Mouse (Mus musculus) spleen, adult 2 months (tissue): ENCODE measurements around the gene Gm8126. TPM values are rescaled to one million over a fixed set of nuclear protein-coding genes. Genes with fewer than 3 reads are reported as not detected.
"Not testable (repeated sequence)": the region's sequence is repeated elsewhere in the genome, so short reads cannot be mapped to it uniquely, and the experiment has no call there.

Source experiments
- DNase-seq, 2 experiments: peaks; one replicate each; pipeline versions ENCODE4 v3.0.0 to v3.0.0-alpha.2; 2012 to 2021; ENCODE audit warnings: low spot score in 2 of 2, low read depth in 1 of 2
- H3K27ac ChIP-seq: fragments of 200-500 bp; 2 replicates; pipeline ENCODE4 v1.5.1; 2012; ENCODE audit warnings: low read length, inconsistent platforms; ENCODE audit not compliant: insufficient read depth
- H3K27me3 ChIP-seq: fragments of 200-500 bp; 2 replicates; pipeline ENCODE4 v1.6.1; 2012; ENCODE audit warnings: mild to moderate bottlenecking, moderate library complexity, low read length, inconsistent platforms; ENCODE audit not compliant: control insufficient read depth, insufficient read depth
- H3K36me3 ChIP-seq: fragments of 200-500 bp; 2 replicates; pipeline ENCODE4 v1.6.1; 2012; ENCODE audit warnings: mild to moderate bottlenecking, low read length, inconsistent platforms; ENCODE audit not compliant: control insufficient read depth, insufficient read depth
- H3K4me1 ChIP-seq: fragments of 200-500 bp; 2 replicates; pipeline ENCODE4 v1.6.1; 2011; ENCODE audit warnings: inconsistent platforms; ENCODE audit not compliant: control insufficient read depth, insufficient read depth, insufficient read length
- H3K4me3 ChIP-seq: fragments of 200-500 bp; 2 replicates; pipeline ENCODE4 v1.5.1; 2011; ENCODE audit warnings: mild to moderate bottlenecking, inconsistent platforms; ENCODE audit not compliant: insufficient read depth, insufficient read length; ENCODE audit errors: extremely low read depth
- WGBS: fragments of 180-500 bp; shearing (Covaris S2); methylation state at CpG from one replicate; pipeline ENCODE4 v1.1.7; 2018; 5-methylcytosine and 5-hydroxymethylcytosine counted together
- polyA plus RNA-seq: library from polyadenylated mRNA; depleted of rRNA; stranded (reverse); fragments of >200 nt; gene quantifications from 2 replicates; pipeline ENCODE4 v1.2.3, GENCODE M21; 2012; rRNA removed

Gene Gm8126
- polyA plus RNA-seq = not detected in 2 replicates

GRCm38 (mm10) chr14:43258349-43258748 is at the start of gene Gm8126:
Gm8126 (plus strand) TSS chr14:43258649.
- not testable (repeated sequence) for DNase-seq
- WGBS = 90% methylated on average over 3 of the region's 4 CpGs

GRCm38 (mm10) chr14:43235204-43235603 is 23.2 kb upstream of the Gm8126 start, which contains the start of gene Gm8122:
Gm8122 (minus strand) TSS chr14:43235304.
- not testable (repeated sequence) for H3K4me1 ChIP-seq, DNase-seq, H3K27ac ChIP-seq, H3K4me3 ChIP-seq, H3K27me3 ChIP-seq, H3K36me3 ChIP-seq
- WGBS = 92% methylated on average over 4 of the region's 4 CpGs

More at GRCm38 (mm10) chr14:43258349-43258748, at the start of gene Gm8126:
- not testable (repeated sequence) for H3K27me3 ChIP-seq, H3K4me1 ChIP-seq, H3K27ac ChIP-seq, H3K4me3 ChIP-seq, H3K36me3 ChIP-seq

GRCm38 (mm10) chr14:43237769-43238168 is 20.7 kb upstream of the Gm8126 start:
- not testable (repeated sequence) for DNase-seq, H3K27me3 ChIP-seq, H3K4me1 ChIP-seq, H3K4me3 ChIP-seq, H3K36me3 ChIP-seq, H3K27ac ChIP-seq

- DNase-seq = peak in 1 of 2 experiments; percentile 13
- H3K36me3 ChIP-seq, H3K27ac ChIP-seq, H3K4me1 ChIP-seq, H3K4me3 ChIP-seq, H3K27me3 ChIP-seq: not testable (repeated sequence)
- WGBS = 43% methylated on average over 10 of the region's 12 CpGs
These were observed 8.8 kb upstream of the Gm8126 start for GRCm38 (mm10) chr14:43249611-43250170.

GRCm38 (mm10) chr14:43250549-43251253 is 7.7 kb upstream of the Gm8126 start:
- not testable (repeated sequence) for H3K27ac ChIP-seq, DNase-seq, H3K27me3 ChIP-seq, H3K4me1 ChIP-seq, H3K36me3 ChIP-seq, H3K4me3 ChIP-seq
- WGBS = 53% methylated on average over 5 of the region's 6 CpGs

- not testable (repeated sequence) for H3K4me1 ChIP-seq, H3K27me3 ChIP-seq, DNase-seq, H3K27ac ChIP-seq, H3K4me3 ChIP-seq, H3K36me3 ChIP-seq
- WGBS = 71% methylated on average over 1 of the region's 1 CpGs
These were observed 1.9 kb upstream of the Gm8126 start for GRCm38 (mm10) chr14:43256511-43256910.

- DNase-seq, H3K4me3 ChIP-seq, H3K4me1 ChIP-seq, H3K36me3 ChIP-seq, H3K27ac ChIP-seq, H3K27me3 ChIP-seq: not testable (repeated sequence)
- WGBS = 93% methylated on average over 3 of the region's 3 CpGs
These were observed 5.0 kb downstream of the Gm8126 start for GRCm38 (mm10) chr14:43263421-43263820.

- H3K4me3 ChIP-seq, H3K36me3 ChIP-seq, H3K27ac ChIP-seq, DNase-seq, H3K27me3 ChIP-seq, H3K4me1 ChIP-seq: not testable (repeated sequence)
- 25% methylated on average over 2 of the region's 2 CpGs for WGBS
These were observed 10.2 kb downstream of the Gm8126 start for GRCm38 (mm10) chr14:43268521-43269084.

- H3K4me1 ChIP-seq, H3K27me3 ChIP-seq, H3K27ac ChIP-seq, H3K4me3 ChIP-seq, H3K36me3 ChIP-seq, DNase-seq: not testable (repeated sequence)
- WGBS = 91% methylated on average over 3 of the region's 3 CpGs
These were observed 10.8 kb downstream of the Gm8126 start for GRCm38 (mm10) chr14:43269211-43269610.

- not testable (repeated sequence) for H3K36me3 ChIP-seq, H3K4me1 ChIP-seq, H3K27me3 ChIP-seq, H3K4me3 ChIP-seq, H3K27ac ChIP-seq, DNase-seq
- 89% methylated on average over 1 of the region's 1 CpGs for WGBS
These were observed 14.7 kb downstream of the Gm8126 start for GRCm38 (mm10) chr14:43273161-43273560.
